Mouse (Mus musculus) bone marrow macrophage, adult 2 months (primary cell): ENCODE measurements around the gene Fxyd7.

Source experiments
- CTCF ChIP-seq: IDR thresholded peaks from 2 replicates; pipeline ENCODE4 v1.5.1; 2012; ENCODE audit warnings: low read depth, mild to moderate bottlenecking, low read length, moderate library complexity
- POLR2A ChIP-seq: IDR thresholded peaks from 2 replicates; pipeline ENCODE4 v1.6.1; 2012; ENCODE audit warnings: mild to moderate bottlenecking, low read depth, low read length, borderline replicate concordance

DNA sequence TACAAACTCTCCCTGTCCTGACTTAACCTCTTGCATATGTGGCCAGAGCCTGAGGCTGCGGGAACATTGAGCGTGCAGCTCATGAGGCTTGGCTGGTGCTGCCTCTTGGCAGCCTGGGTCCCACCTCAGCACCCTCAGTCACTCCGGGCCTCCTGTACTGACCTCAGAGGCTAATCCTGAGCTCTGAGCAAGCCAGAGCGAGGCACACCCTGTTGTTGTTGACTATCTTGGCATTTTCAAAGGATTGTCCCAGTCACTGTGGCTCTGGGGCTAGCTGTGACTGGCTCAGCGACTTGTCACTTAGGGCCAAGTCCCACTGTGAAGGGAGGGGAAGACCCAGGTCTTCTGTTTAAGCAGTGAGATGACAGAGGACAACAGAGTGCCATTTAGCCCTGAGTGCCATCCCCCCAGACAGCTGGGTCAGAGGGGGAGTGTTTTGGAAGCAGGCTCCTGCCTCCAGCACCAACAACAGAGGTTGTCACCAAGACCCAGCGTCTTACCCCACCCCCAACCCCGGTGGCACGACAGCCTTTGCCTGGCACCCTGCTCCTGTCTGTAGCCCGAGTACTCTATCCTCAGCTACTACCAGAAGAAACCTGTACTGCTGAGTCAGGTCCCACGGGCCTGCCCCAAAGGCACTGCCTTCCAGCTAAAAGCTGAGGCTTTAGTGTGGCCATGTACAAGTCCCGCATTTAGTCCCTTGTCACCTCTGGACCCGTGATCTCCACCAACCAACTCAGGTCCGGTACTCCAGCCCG lies 31.7 kb upstream of the Fxyd7 start:
- TF ChIP-seq CTCF = no peak
- TF ChIP-seq POLR2A = no peak
